Mouse (Mus musculus): ENCODE results near the gene Cnfn. TPM values are rescaled to one million over a fixed set of nuclear protein-coding genes. Genes with fewer than 3 reads are reported as not detected.

Gene Cnfn
- polyA plus RNA-seq, 1 experiment from 2014 or later = not detected

DNA sequence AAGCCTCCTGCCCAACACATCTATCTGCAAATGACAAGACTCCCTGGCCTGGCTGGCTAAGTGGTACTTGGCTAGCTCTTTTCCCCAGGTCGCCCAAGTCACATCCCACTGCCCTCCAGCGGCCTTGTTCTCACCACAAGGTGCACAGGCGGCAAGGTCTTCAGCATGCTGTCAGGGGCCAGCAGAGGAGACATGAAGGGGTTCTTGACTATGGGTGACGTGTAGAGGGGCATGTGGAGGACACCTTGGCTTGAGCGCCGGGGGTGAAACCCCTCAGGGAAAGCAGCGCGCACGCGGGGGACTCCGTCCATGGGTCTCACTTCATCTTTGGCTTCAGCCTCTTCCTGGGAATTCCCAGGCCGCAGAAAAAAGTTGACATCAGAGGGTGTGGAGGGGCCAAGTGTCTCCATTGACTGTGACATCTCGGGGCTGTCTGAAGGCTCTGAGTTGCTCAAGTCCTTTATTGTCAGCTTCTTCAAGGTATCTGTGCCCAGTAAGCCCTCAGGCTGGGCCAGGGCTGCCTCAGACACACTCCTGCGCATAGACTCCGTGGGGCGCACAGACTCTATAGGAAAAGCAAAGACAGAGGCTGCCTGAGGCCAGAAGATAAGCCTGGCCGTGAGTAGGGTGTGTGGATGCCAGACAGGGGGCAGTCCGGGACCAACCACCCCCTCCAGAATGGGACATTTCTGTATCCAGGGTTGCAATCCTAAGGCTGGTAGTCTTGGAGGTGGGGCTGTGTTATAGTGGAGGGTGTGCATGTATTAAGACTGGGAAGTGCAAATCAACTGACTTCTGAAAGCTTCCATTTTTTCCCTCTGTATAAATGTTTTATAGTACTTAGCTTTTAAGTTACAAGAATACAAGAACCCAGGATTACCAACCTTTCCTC lies 11.1 kb upstream of the Cnfn start:
- Histone ChIP-seq H3K36me3 (ENCODE audit: control insufficient read depth, insufficient read depth, low read length) (peaks cover 16% of the 10 kb centered on the region; the same call in 1 of the 2 replicates), H3K27me3 (ENCODE audit: control insufficient read depth, insufficient read depth, low read length) (no peaks in the 10 kb centered on the region), H3K4me1 (ENCODE audit: control insufficient read depth, insufficient read depth, low read length) (peaks cover 2% of the 10 kb centered on the region; the same call in 1 of the 2 replicates), H3K27ac (ENCODE audit: low read length) (no peak overlapping the region), H3K9me3 (ENCODE audit: control insufficient read depth, low read depth, low read length) (no peaks in the 10 kb centered on the region), H3K4me2 (replicated peaks; ENCODE audit: low read depth, low read length) (peak overlapping the region; percentile 71), H3K9ac (replicated peaks; ENCODE audit: low read depth, low read length) (no peak overlapping the region), H3K4me3 (ENCODE audit: low read depth, low read length) (peak overlapping the region; percentile 33; the same call in 1 of the 2 replicates)
- ATAC-seq (ENCODE audit: insufficient number of reproducible peaks, insufficient read depth, low FRiP score, low read depth) = no peak; the same call in 1 of the 2 replicates
- 64% methylated on average over 18 of the region's 18 CpGs for WGBS

DNA sequence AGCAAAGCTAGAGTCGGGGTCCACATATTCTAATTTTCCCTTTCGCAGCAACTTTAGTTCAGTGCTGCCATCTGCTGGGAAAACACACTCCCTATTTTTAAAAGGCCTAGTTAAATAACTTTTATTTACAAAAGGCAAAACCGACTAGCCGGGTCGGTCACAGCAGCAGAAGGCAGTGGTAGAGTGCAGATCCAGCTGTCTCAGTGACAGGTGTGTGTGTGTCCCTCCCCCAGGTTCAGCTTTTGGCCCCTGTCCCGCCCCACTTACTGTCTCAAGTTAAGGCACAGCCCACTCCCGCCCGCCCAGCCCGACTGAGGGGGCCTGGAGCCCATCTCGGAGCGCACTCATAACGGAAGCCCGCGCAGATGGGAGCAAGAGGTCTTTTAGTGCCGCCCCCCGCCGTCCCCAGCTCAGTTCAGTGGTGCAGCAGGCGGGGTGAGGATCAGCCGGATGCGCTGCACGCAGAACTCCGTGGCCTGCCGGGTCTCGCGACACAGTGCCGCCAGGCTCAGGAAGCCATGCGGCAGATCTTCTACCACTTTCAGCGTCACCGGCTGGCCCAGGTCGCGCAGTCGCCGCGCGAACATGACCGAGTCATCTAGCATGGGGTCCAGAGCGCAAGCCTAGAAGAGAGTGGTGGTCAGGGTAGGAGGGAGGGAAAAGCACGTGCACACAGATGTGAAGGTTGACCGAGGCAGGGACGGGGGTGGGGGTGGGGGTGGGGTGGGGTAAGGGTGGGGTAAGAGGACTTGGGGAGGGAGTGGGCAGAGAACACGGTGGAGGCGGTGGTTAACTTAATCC lies 10.2 kb upstream of the Cnfn start:
- H3K9ac ChIP-seq (replicated peaks; ENCODE audit: low read depth, low read length) = 0 out of 2 replicates have a peak overlapping the region, but pooled peaks have one; percentile 25
- 1% methylated on average over 42 of the region's 42 CpGs for WGBS
- H3K27me3 ChIP-seq (ENCODE audit: control insufficient read depth, insufficient read depth, low read length) = no peaks in the 10 kb centered on the region
- peak overlapping the region; percentile 71 for H3K4me2 ChIP-seq (replicated peaks; ENCODE audit: low read depth, low read length)
- H3K36me3 ChIP-seq (ENCODE audit: control insufficient read depth, insufficient read depth, low read length) = peaks cover 11% of the 10 kb centered on the region; the same call in 1 of the 2 replicates
- H3K27ac ChIP-seq (ENCODE audit: low read length) = peak overlapping the region; percentile 33; the same call in 1 of the 2 replicates
- no peaks in the 10 kb centered on the region for H3K9me3 ChIP-seq (ENCODE audit: control insufficient read depth, low read depth, low read length)
- H3K4me1 ChIP-seq (ENCODE audit: control insufficient read depth, insufficient read depth, low read length) = no peaks in the 10 kb centered on the region; the same call in 1 of the 2 replicates
- H3K4me3 ChIP-seq (ENCODE audit: low read depth, low read length) = peak overlapping the region; percentile 33
- peak; percentile 64 for ATAC-seq (ENCODE audit: insufficient number of reproducible peaks, insufficient read depth, low FRiP score, low read depth)

DNA sequence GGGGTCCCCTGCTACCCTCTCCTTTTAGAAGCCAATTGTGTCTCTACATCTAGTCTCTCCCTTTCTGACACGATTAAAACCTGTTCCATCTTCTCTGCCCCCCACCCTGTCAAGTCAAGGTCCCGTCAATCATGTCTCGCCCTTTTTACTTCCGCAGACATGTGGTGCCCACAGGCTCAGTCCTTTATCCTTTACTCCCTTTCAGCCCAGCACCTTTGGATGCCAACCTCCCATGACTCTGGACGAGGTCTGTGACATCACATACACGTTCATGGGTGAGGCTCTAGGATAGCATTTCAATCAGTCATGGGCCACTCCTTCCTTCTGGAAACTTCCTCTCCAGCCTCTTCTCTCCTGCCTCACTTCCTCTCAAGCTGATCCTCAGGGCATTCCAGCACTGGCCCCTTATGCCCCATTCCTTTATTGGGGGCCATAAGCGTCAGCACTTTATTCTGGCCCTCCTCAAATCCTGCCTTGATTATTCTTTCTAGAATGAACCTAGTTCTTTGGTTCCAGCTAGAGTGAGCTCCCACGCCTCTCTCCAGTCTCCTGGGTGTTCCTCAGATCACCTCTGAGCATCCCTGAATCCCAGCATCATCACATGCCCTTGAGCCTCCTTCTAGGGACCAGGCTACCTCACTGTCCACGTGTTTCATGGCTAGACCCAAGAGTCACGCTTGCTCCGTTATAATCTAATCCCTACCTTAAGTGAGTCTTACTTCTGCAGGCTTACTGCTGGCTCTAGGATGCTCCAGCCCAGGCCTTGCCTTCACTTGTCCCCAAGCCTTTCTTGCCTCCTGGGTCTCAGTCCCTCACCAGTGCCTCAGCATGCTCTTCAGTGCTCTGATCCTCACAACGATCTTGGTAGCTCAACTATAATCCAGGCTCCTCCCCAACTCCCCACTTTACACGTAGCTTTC lies 8.9 kb upstream of the Cnfn start:
- H3K9ac ChIP-seq (replicated peaks; ENCODE audit: low read depth, low read length) = no peak overlapping the region
- H3K27ac ChIP-seq (ENCODE audit: low read length) = no peak overlapping the region
- no peak overlapping the region for H3K4me2 ChIP-seq (replicated peaks; ENCODE audit: low read depth, low read length)
- H3K27me3 ChIP-seq (ENCODE audit: control insufficient read depth, insufficient read depth, low read length) = no peaks in the 10 kb centered on the region
- no peaks in the 10 kb centered on the region for H3K9me3 ChIP-seq (ENCODE audit: control insufficient read depth, low read depth, low read length)
- no peaks in the 10 kb centered on the region; the same call in 1 of the 2 replicates for H3K4me1 ChIP-seq (ENCODE audit: control insufficient read depth, insufficient read depth, low read length)
- no peak for ATAC-seq (ENCODE audit: insufficient number of reproducible peaks, insufficient read depth, low FRiP score, low read depth)
- 81% methylated on average over 13 of the region's 13 CpGs for WGBS
- no peak overlapping the region for H3K4me3 ChIP-seq (ENCODE audit: low read depth, low read length)
- peaks cover 6% of the 10 kb centered on the region; the same call in 1 of the 2 replicates for H3K36me3 ChIP-seq (ENCODE audit: control insufficient read depth, insufficient read depth, low read length)

DNA sequence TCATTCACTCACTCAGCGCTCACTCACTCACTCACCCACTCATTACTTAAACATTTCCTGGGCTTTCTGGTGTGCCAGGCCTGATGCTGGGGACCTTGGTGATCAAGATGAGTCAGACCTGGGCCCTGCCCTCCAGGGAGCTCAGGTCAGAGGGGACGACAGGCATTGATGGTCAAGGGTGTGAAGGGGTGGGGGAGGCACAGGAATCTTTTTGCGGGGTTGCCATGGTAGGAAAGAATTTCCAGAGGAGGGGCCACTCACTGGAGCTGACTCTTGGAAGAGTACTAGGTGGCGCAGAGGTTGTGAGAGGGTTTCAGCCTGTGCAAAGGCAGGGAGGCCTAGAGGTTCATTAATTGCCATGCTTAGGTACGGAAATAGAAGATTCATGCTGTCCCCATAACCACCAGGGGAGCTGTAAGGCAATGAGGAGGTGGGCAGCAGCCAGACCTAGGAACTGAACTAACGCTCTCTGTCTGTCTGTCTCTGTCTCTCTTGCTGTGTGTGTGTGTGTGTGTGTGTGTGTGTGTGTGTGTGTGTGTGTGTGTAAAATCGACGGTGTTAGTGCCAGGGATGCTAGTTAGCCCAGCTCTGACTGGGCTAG lies 7.7 kb upstream of the Cnfn start:
- Histone ChIP-seq H3K9me3 (ENCODE audit: control insufficient read depth, low read depth, low read length) (no peaks in the 10 kb centered on the region), H3K9ac (replicated peaks; ENCODE audit: low read depth, low read length) (no peak overlapping the region), H3K4me1 (ENCODE audit: control insufficient read depth, insufficient read depth, low read length) (no peaks in the 10 kb centered on the region; the same call in 1 of the 2 replicates), H3K27me3 (ENCODE audit: control insufficient read depth, insufficient read depth, low read length) (no peaks in the 10 kb centered on the region), H3K4me3 (ENCODE audit: low read depth, low read length) (no peak overlapping the region), H3K36me3 (ENCODE audit: control insufficient read depth, insufficient read depth, low read length) (no peaks in the 10 kb centered on the region), H3K27ac (ENCODE audit: low read length) (no peak overlapping the region), H3K4me2 (replicated peaks; ENCODE audit: low read depth, low read length) (peak overlapping the region; percentile 41)
- no peak for ATAC-seq (ENCODE audit: insufficient number of reproducible peaks, insufficient read depth, low FRiP score, low read depth)
- WGBS = 38% methylated on average over 8 of the region's 8 CpGs

DNA sequence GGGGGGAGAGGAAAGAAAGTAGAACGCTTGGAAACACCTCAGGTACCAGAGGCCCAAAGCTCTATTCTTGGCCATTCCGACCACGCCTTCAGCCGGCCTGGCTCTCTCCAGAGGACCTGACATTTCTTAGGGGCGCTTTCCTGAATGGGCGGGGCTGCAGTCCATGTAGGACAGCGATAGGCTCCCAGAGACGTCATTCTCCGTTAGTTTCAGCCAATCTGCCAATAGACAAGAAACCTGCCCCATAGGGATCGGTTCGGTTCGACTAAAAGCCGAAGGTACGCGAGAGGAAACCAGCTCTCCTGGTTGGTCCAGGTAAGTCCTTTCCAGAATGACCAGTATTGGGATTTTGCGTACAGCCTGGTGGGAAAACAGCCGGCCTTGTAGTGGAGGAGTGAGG lies 7.0 kb upstream of the Cnfn start:
- peak overlapping the region; percentile 41 for H3K4me2 ChIP-seq (replicated peaks; ENCODE audit: low read depth, low read length)
- no peaks in the 10 kb centered on the region for H3K36me3 ChIP-seq (ENCODE audit: control insufficient read depth, insufficient read depth, low read length)
- peak overlapping the region; percentile 10; the same call in 1 of the 2 replicates for H3K4me3 ChIP-seq (ENCODE audit: low read depth, low read length)
- H3K27me3 ChIP-seq (ENCODE audit: control insufficient read depth, insufficient read depth, low read length) = no peaks in the 10 kb centered on the region
- H3K27ac ChIP-seq (ENCODE audit: low read length) = no peak overlapping the region
- H3K4me1 ChIP-seq (ENCODE audit: control insufficient read depth, insufficient read depth, low read length) = no peaks in the 10 kb centered on the region; the same call in 1 of the 2 replicates
- no peak overlapping the region for H3K9ac ChIP-seq (replicated peaks; ENCODE audit: low read depth, low read length)
- WGBS = 5% methylated on average over 17 of the region's 17 CpGs
- no peaks in the 10 kb centered on the region for H3K9me3 ChIP-seq (ENCODE audit: control insufficient read depth, low read depth, low read length)
- ATAC-seq (ENCODE audit: insufficient number of reproducible peaks, insufficient read depth, low FRiP score, low read depth) = peak; percentile 51; the same call in 1 of the 2 replicates

DNA sequence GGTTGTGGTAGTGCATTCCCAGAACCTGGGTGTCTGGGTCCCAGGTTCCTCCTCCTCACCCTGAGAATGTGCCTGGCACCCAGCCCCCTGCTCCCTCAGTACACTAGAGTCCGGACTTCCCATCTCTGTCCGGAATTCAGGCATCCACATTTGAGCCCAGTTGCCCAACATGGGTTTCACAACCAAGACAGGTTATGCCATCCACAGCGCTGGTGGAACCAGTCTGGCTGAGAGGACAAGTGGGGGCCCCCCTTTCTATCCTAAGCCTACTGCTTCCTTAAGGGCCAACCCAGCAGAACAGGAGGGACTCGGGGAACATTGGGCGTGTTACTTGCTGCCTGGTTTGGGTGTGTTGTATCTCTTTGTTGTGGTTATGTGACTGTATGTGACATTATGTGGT lies 2.9 kb upstream of the Cnfn start:
- no peak for ATAC-seq (ENCODE audit: insufficient number of reproducible peaks, insufficient read depth, low FRiP score, low read depth)
- Histone ChIP-seq H3K4me2 (replicated peaks; ENCODE audit: low read depth, low read length) (no peak overlapping the region), H3K9ac (replicated peaks; ENCODE audit: low read depth, low read length) (no peak overlapping the region), H3K9me3 (ENCODE audit: control insufficient read depth, low read depth, low read length) (no peaks in the 10 kb centered on the region), H3K27me3 (ENCODE audit: control insufficient read depth, insufficient read depth, low read length) (peaks cover 16% of the 10 kb centered on the region; the same call in 1 of the 2 replicates), H3K4me3 (ENCODE audit: low read depth, low read length) (no peak overlapping the region), H3K4me1 (ENCODE audit: control insufficient read depth, insufficient read depth, low read length) (no peaks in the 10 kb centered on the region), H3K27ac (ENCODE audit: low read length) (no peak overlapping the region), H3K36me3 (ENCODE audit: control insufficient read depth, insufficient read depth, low read length) (no peaks in the 10 kb centered on the region)
- WGBS = 78% methylated on average over 5 of the region's 5 CpGs

DNA sequence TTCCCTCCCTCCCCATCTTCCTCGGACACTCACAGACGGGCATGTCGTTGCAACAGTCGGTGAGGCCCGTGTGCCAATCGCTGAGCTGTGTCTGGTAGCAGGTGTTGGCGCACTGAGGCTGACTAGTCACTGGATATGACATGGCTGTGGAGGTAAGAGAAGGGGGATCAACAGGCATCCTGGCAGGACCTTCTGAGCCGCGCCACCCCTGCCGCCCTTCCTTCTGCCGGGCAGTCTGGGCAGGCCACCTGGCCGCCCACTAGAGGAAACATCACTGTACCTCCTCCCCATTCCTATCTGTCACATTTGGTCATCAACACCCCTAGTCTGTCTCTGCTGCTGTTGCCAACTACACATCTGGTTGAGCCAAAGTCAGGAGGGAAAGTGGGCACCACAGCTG lies 1.2 kb downstream of the Cnfn start:
- Histone ChIP-seq H3K36me3 (ENCODE audit: control insufficient read depth, insufficient read depth, low read length) (peaks cover 12% of the 10 kb centered on the region; the same call in 1 of the 2 replicates), H3K9me3 (ENCODE audit: control insufficient read depth, low read depth, low read length) (no peaks in the 10 kb centered on the region), H3K4me3 (ENCODE audit: low read depth, low read length) (no peak overlapping the region), H3K9ac (replicated peaks; ENCODE audit: low read depth, low read length) (no peak overlapping the region), H3K27ac (ENCODE audit: low read length) (no peak overlapping the region), H3K27me3 (ENCODE audit: control insufficient read depth, insufficient read depth, low read length) (peaks cover 16% of the 10 kb centered on the region; the same call in 1 of the 2 replicates), H3K4me1 (ENCODE audit: control insufficient read depth, insufficient read depth, low read length) (no peaks in the 10 kb centered on the region), H3K4me2 (replicated peaks; ENCODE audit: low read depth, low read length) (no peak overlapping the region)
- ATAC-seq (ENCODE audit: insufficient number of reproducible peaks, insufficient read depth, low FRiP score, low read depth) = no peak
- WGBS = 31% methylated on average over 12 of the region's 12 CpGs

All from stomach, embryonic 14.5 days (tissue).